Mouse (Mus musculus) CH12.LX (cell line): ENCODE measurements around the gene Epsti1. TPM values are rescaled to one million over a fixed set of nuclear protein-coding genes. Genes with fewer than 3 reads are reported as not detected.

ENCODE experiments used
- DNase-seq: peaks from one replicate; pipeline ENCODE4 v3.0.0-alpha.2; 2013; ENCODE audit errors: extremely low read depth
- H3K27ac ChIP-seq: 2 replicates; pipeline ENCODE4 v1.5.1; 2012; ENCODE audit warnings: low read depth, mild to moderate bottlenecking, control low read depth, moderate library complexity; ENCODE audit not compliant: insufficient read depth
- H3K27me3 ChIP-seq: replicated peaks from 2 replicates; pipeline ENCODE3; 2012; ENCODE audit warnings: inconsistent platforms
- H3K36me3 ChIP-seq, 2 experiments: replicated peaks in 1 of 2; 2 replicates each; pipeline versions ENCODE3 to v1.6.1; 2012; ENCODE audit warnings: inconsistent platforms in 1 of 2, low read length in 1 of 2, mild to moderate bottlenecking in 1 of 2, mixed read lengths in 1 of 2, moderate library complexity in 1 of 2; ENCODE audit not compliant: control insufficient read depth in 1 of 2, insufficient read depth in 1 of 2
- H3K4me1 ChIP-seq, 2 experiments: 2 replicates each; pipeline ENCODE4 v1.6.1; 2012; ENCODE audit warnings: inconsistent platforms in 1 of 2, moderate library complexity in 1 of 2; ENCODE audit not compliant: insufficient read depth in 2 of 2, control insufficient read depth in 1 of 2
- H3K4me2 ChIP-seq: 2 replicates; pipeline ENCODE4 v1.6.1; 2012; ENCODE audit warnings: low read depth, mild to moderate bottlenecking, control low read depth; ENCODE audit not compliant: poor library complexity, insufficient read depth, severe bottlenecking
- H3K4me3 ChIP-seq, 3 experiments: fragments of 150-350 bp in 1 of 3; sonication (generic) in 1 of 3; replicated peaks in 1 of 3; 2 replicates each; pipeline versions ENCODE3 to v1.5.1; 2011 to 2012; ENCODE audit warnings: low read depth in 2 of 3, low read length in 2 of 3, mild to moderate bottlenecking in 2 of 3, moderate library complexity in 2 of 3, control low read depth in 1 of 3, improper control_type of control experiment in 1 of 3, inconsistent platforms in 1 of 3, mixed read lengths in 1 of 3; ENCODE audit not compliant: poor library complexity in 1 of 3
- H3K79me2 ChIP-seq: replicated peaks from 2 replicates; pipeline ENCODE4 v1.6.1; 2012; ENCODE audit warnings: mild to moderate bottlenecking, moderate library complexity; ENCODE audit not compliant: control insufficient read depth, poor library complexity, insufficient read depth, severe bottlenecking; ENCODE audit errors: extremely low read depth
- H3K9ac ChIP-seq: 2 replicates; pipeline ENCODE4 v1.6.1; 2012; ENCODE audit warnings: low read depth, mild to moderate bottlenecking, control low read depth, moderate library complexity; ENCODE audit not compliant: insufficient read depth
- H3K9me3 ChIP-seq: replicated peaks from 2 replicates; pipeline ENCODE3; 2012; ENCODE audit warnings: low read length, inconsistent platforms, mixed read lengths
- BHLHE40 ChIP-seq: IDR thresholded peaks from 2 replicates; pipeline ENCODE4 v1.6.1; 2011; ENCODE audit warnings: mild to moderate bottlenecking, low read depth, low read length, improper control_type of control experiment
- CHD2 ChIP-seq: IDR thresholded peaks from 2 replicates; pipeline ENCODE4 v1.6.1; 2011; ENCODE audit warnings: low read length, improper control_type of control experiment
- CTCF ChIP-seq, 2 experiments: IDR thresholded peaks in 1 of 2; conservative IDR thresholded peaks in 1 of 2; 2 replicates each; pipeline ENCODE4 v1.5.1; 2011 to 2012; ENCODE audit warnings: low read depth in 2 of 2, low read length in 2 of 2, improper control_type of control experiment in 1 of 2, inconsistent platforms in 1 of 2, mild to moderate bottlenecking in 1 of 2, moderate library complexity in 1 of 2
- E2F4 ChIP-seq: IDR thresholded peaks from 2 replicates; pipeline ENCODE4 v1.6.1; 2011; ENCODE audit warnings: low read depth, low read length, improper control_type of control experiment; ENCODE audit not compliant: insufficient replicate concordance
- ELF1 ChIP-seq: IDR thresholded peaks from 2 replicates; pipeline ENCODE4 v1.6.1; 2014; ENCODE audit warnings: low read depth, mild to moderate bottlenecking, inconsistent platforms, low read length, improper control_type of control experiment
- ETS1 ChIP-seq: conservative IDR thresholded peaks from 2 replicates; pipeline ENCODE4 v1.6.1; 2012; ENCODE audit warnings: low read depth, mild to moderate bottlenecking, inconsistent platforms, low read length, improper control_type of control experiment, moderate library complexity
- GABPA ChIP-seq: IDR thresholded peaks from 2 replicates; pipeline ENCODE4 v1.6.1; 2012; ENCODE audit warnings: low read depth, low read length, improper control_type of control experiment, inconsistent platforms; ENCODE audit not compliant: insufficient replicate concordance
- IRF4 ChIP-seq: IDR thresholded peaks from 2 replicates; pipeline ENCODE4 v1.6.1; 2014; ENCODE audit warnings: low read depth, mild to moderate bottlenecking, inconsistent platforms, low read length, improper control_type of control experiment
- JUND ChIP-seq: conservative IDR thresholded peaks from 2 replicates; pipeline ENCODE4 v1.6.1; 2011; ENCODE audit warnings: low read depth, low read length, improper control_type of control experiment
- KAT2A ChIP-seq: IDR thresholded peaks from 2 replicates; pipeline ENCODE4 v1.6.1; 2012; ENCODE audit warnings: low read length, improper control_type of control experiment, inconsistent platforms; ENCODE audit not compliant: insufficient replicate concordance
- MAFK ChIP-seq: IDR thresholded peaks from 2 replicates; pipeline ENCODE4 v1.6.1; 2011; ENCODE audit warnings: low read length, improper control_type of control experiment; ENCODE audit not compliant: insufficient replicate concordance
- MAX ChIP-seq: IDR thresholded peaks from 2 replicates; pipeline ENCODE4 v1.6.1; 2011; ENCODE audit warnings: low read length, improper control_type of control experiment
- MEF2A ChIP-seq: IDR thresholded peaks from 2 replicates; pipeline ENCODE4 v1.6.1; 2014; ENCODE audit warnings: low read depth, mild to moderate bottlenecking, inconsistent platforms, low read length, improper control_type of control experiment, borderline replicate concordance
- MXI1 ChIP-seq: IDR thresholded peaks from 2 replicates; pipeline ENCODE4 v1.6.1; 2011; ENCODE audit warnings: mild to moderate bottlenecking, low read depth, low read length, improper control_type of control experiment
- NRF1 ChIP-seq: IDR thresholded peaks from 2 replicates; pipeline ENCODE4 v1.6.1; 2014; ENCODE audit warnings: low read depth, mild to moderate bottlenecking, inconsistent platforms, low read length, improper control_type of control experiment, moderate library complexity
- PAX5 ChIP-seq: IDR thresholded peaks from 2 replicates; pipeline ENCODE4 v1.6.1; 2012; ENCODE audit warnings: low read length, inconsistent platforms, mixed read lengths
- POLR2AphosphoS2 ChIP-seq: IDR thresholded peaks from 2 replicates; pipeline ENCODE4 v1.6.1; 2011; ENCODE audit warnings: low read depth, low read length, improper control_type of control experiment
- RCOR1 ChIP-seq: conservative IDR thresholded peaks from 2 replicates; pipeline ENCODE4 v1.6.1; 2012; ENCODE audit warnings: low read depth, mild to moderate bottlenecking, inconsistent platforms, low read length, improper control_type of control experiment
- SIN3A ChIP-seq: IDR thresholded peaks from 2 replicates; pipeline ENCODE4 v1.6.1; 2012; ENCODE audit warnings: low read length, improper control_type of control experiment, inconsistent platforms
- SMC3 ChIP-seq: IDR thresholded peaks from 2 replicates; pipeline ENCODE4 v1.6.1; 2011; ENCODE audit warnings: low read depth, low read length, improper control_type of control experiment
- TBP ChIP-seq: conservative IDR thresholded peaks from 2 replicates; pipeline ENCODE4 v1.6.1; 2011; ENCODE audit warnings: low read depth, low read length, improper control_type of control experiment
- TCF12 ChIP-seq: IDR thresholded peaks from 2 replicates; pipeline ENCODE4 v1.6.1; 2014; ENCODE audit warnings: low read depth, mild to moderate bottlenecking, inconsistent platforms, low read length, improper control_type of control experiment
- UBTF ChIP-seq: IDR thresholded peaks from 2 replicates; pipeline ENCODE4 v1.6.1; 2012; ENCODE audit warnings: low read depth, mild to moderate bottlenecking, inconsistent platforms, low read length, improper control_type of control experiment, moderate library complexity
- USF1 ChIP-seq: IDR thresholded peaks from 2 replicates; pipeline ENCODE4 v1.6.1; 2014; ENCODE audit warnings: low read depth, mild to moderate bottlenecking, inconsistent platforms, low read length, improper control_type of control experiment
- USF2 ChIP-seq: conservative IDR thresholded peaks from 2 replicates; pipeline ENCODE4 v1.6.1; 2011; ENCODE audit warnings: low read depth, low read length, improper control_type of control experiment
- ZC3H11A ChIP-seq: IDR thresholded peaks from 2 replicates; pipeline ENCODE4 v1.6.1; 2012; ENCODE audit warnings: low read depth, mild to moderate bottlenecking, inconsistent platforms, low read length, improper control_type of control experiment
- ZKSCAN1 ChIP-seq: IDR thresholded peaks from 2 replicates; pipeline ENCODE4 v1.6.1; 2012; ENCODE audit warnings: low read depth, inconsistent platforms, low read length, improper control_type of control experiment, borderline replicate concordance
- dilution Hi-C: fragments of 300-500 bp; cut with MboI; formaldehyde crosslinking; loops from 2 replicates; pipeline ENCODE4 v1.14.3; 2020; ENCODE audit warnings: low sequenced_read_pairs; ENCODE audit not compliant: extremely low pct_unique_long_range_greater_than_20kb, extremely low pct_ligation_motif_present
- in situ Hi-C: fragments of 300-500 bp; cut with MboI; formaldehyde crosslinking; loops from 3 replicates; pipeline ENCODE4 v1.14.3; 2019; ENCODE audit warnings: low sequenced_read_pairs, low pct_ligation_motif_present, low pct_unique_long_range_greater_than_20kb, mixed read lengths
- polyA plus RNA-seq: library from polyadenylated mRNA; unstranded; fragments of >175 nt; gene quantifications from 2 replicates; pipeline ENCODE4 v1.2.1, GENCODE M21; 2012; ENCODE audit warnings: low read depth; ENCODE audit not compliant: insufficient read length
- total RNA-seq, 2 experiments: library from RNA; depleted of rRNA; stranded (reverse); fragments of 300-350 nt in 1 of 2; fragments of >200 nt in 1 of 2; gene quantifications; 2 replicates each; pipeline ENCODE4 v1.2.3; 2012 to 2014

The Epsti1 gene
- total and polyA plus RNA-seq, 3 experiments: 0.59 to 2.2 (median 2.2) TPM

DNA sequence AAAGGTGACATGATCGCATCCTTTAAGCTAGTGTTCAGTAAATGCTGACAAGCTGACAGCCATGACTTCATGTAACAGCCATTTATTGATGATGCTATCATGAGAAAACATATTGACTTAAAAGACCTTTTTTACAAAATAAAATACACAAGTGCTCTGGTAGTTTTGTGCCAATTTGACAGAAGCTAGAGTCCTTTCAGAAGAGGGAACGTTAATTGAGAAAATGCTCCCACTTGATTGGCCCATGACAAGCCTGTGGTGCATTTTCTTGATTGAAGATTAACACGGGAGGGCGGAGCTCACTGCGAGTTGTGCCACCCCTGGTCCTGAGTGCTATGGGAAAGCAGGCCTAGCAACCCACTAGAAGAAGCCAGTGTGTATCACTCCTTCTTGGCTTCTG, 2.5 kb downstream of the Epsti1 start:
- in situ Hi-C loops (no loop called here), dilution Hi-C loops (no loop called here)
- no peak for DNase-seq
- no peaks in the 10 kb centered on the region for H3K36me3 ChIP-seq
- H3K79me2 ChIP-seq: no peaks in the 10 kb centered on the region
- H3K4me2 ChIP-seq: no peak overlapping the region
- peaks cover 5% of the 10 kb centered on the region for H3K9me3 ChIP-seq
- peaks cover 1% of the 10 kb centered on the region for H3K27me3 ChIP-seq
- H3K27ac ChIP-seq: no peak overlapping the region
- H3K9ac ChIP-seq: no peak overlapping the region
- no peak overlapping the region for H3K4me3 ChIP-seq
- TF ChIP-seq IRF4 (no peak), CHD2 (no peak), UBTF (no peak)
- H3K4me1 ChIP-seq: peaks cover 0 to 13% of the 10 kb centered on the region in 2 experiments; a peak in 2 of 4 replicates

- H3K4me3 ChIP-seq: no peak overlapping the region
- no peak for DNase-seq
- dilution Hi-C loops: no loop called here
Measured at GRCm38 (mm10) chr14:77915776-77916175, 11.7 kb downstream of the Epsti1 start.

GRCm38 (mm10) chr14:77921641-77922040, 17.6 kb downstream of the Epsti1 start:
- Histone ChIP-seq H3K79me2 (no peaks in the 10 kb centered on the region), H3K27me3 (no peaks in the 10 kb centered on the region), H3K9me3 (no peaks in the 10 kb centered on the region), H3K9ac (no peak overlapping the region), H3K4me1 (no peaks in the 10 kb centered on the region), H3K4me3 (no peak overlapping the region), H3K36me3 (no peaks in the 10 kb centered on the region), H3K4me2 (no peak overlapping the region), H3K27ac (no peak overlapping the region)
- TF ChIP-seq ETS1 (no peak), JUND (no peak), ZC3H11A (no peak), IRF4 (no peak), CTCF (conservative IDR thresholded peaks at IDR 0.05 in 1 of 2, IDR thresholded peaks at IDR 0.05 in 1 of 2; ENCODE audit: low read depth in 2 of 2, low read length in 2 of 2) (no peak), NRF1 (no peak), E2F4 (no peak), MXI1 (no peak), GABPA (no peak), PAX5 (no peak), SIN3A (no peak), MEF2A (no peak), ELF1 (no peak), MAFK (no peak), MAX (no peak), USF2 (no peak), BHLHE40 (no peak), POLR2AphosphoS2 (no peak), RCOR1 (no peak)
- dilution Hi-C loops: no loop called here
- in situ Hi-C loops: no loop called here
- DNase-seq: no peak

More at GRCm38 (mm10) chr14:77915776-77916175, 11.7 kb downstream of the Epsti1 start:
- Histone ChIP-seq H3K27me3 (no peaks in the 10 kb centered on the region), H3K4me1 (no peaks in the 10 kb centered on the region), H3K27ac (no peak overlapping the region), H3K36me3 (no peaks in the 10 kb centered on the region), H3K4me2 (no peak overlapping the region), H3K9me3 (no peaks in the 10 kb centered on the region), H3K9ac (no peak overlapping the region), H3K79me2 (no peaks in the 10 kb centered on the region)
- TF ChIP-seq TBP: no peak
- TF ChIP-seq TCF12: no peak
- TF ChIP-seq ZKSCAN1: no peak
- no peak for TF ChIP-seq E2F4
- TF ChIP-seq USF1: no peak
- TF ChIP-seq MEF2A: no peak
- no peak for TF ChIP-seq SMC3
- TF ChIP-seq KAT2A: no peak
- TF ChIP-seq ETS1: no peak
- TF ChIP-seq MAFK: no peak
- in situ Hi-C loops: no loop called here
